Mouse (Mus musculus) yolk sac, embryonic 10.5 days (tissue): ENCODE results near the gene Wipf2.
"Not testable (repeated sequence)": the region's sequence is repeated elsewhere in the genome, so short reads cannot be mapped to it uniquely, and the experiment has no call there.

Source experiments
- DNase-seq: peaks from one replicate; pipeline ENCODE4 v3.0.0-alpha.2; 2017; ENCODE audit warnings: low spot score

The Wipf2 gene

GRCm38 (mm10) chr11:98909654-98910053 is 46.2 kb downstream of the Wipf2 start:
- DNase-seq = no peak

DNA sequence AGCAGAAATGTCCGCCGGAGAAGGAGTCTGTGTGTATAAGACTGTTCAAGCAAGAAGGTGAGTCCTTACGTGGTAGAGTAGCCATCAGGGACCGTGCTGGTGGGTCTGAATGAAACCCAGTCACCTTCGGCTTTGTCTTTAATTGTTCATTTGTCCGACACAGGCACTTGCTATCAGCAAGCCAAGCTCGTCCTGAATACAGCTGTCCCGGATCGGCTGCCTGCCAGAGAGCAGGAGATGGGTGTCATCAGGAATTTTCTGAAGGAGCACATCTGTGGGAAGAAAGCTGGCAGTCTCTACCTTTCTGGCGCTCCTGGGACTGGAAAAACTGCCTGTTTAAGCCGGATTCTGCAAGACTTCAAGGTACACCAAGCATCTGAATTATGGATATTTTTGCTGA is 47.0 kb downstream of the Wipf2 start:
- DNase-seq = no peak

GRCm38 (mm10) chr11:98911498-98911897 is 48.1 kb downstream of the Wipf2 start:
- no peak for DNase-seq

GRCm38 (mm10) chr11:98914196-98914595 is 50.8 kb downstream of the Wipf2 start:
- DNase-seq = no peak

- not testable (repeated sequence) for DNase-seq
Measured at GRCm38 (mm10) chr11:98916376-98916775, 52.9 kb downstream of the Wipf2 start.

- DNase-seq = no peak
Measured at GRCm38 (mm10) chr11:98917428-98918005, 54.1 kb downstream of the Wipf2 start.

DNA sequence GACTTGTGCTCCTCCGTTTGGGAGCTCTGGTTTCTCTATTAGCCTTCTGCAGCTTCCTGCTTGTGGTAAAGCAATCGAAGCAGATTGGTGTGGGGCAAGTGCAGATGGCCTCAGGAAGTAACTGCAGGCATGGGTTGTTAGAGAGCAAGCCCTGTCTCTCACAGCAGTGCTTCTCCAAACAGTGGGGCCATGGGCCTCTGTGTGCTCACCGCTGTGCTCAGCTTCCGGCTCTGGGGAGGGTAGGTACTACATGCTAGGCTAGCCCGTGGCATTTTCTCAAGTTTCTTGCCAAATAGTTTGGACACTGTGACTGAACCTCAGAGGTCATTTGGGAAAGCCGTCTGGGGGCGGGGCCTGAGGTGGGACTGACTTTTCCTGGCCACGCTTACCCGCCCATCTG is 54.8 kb downstream of the Wipf2 start:
- DNase-seq = no peak

GRCm38 (mm10) chr11:98919009-98919408 is 55.6 kb downstream of the Wipf2 start:
- DNase-seq = no peak

DNA sequence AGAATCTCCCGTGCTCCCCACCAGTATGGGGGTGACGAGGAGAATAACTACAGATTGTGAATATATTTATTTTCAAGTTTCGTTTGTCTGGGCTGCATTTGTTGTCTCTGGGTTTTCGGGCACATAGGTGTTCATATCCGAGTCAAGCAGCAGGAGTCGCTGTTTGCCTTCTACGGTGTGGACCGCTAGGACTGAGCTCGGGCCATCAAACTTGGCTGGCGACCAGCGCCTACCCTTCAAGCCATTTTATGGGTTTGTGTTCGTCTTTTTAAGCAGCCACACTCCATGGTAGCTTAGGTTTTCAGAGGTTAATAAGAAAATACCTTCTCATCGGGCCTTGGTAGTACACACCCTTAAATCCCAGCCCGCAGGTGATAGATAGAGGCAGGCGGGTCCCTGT is 58.4 kb downstream of the Wipf2 start:
- DNase-seq = not testable (repeated sequence)

- peak; percentile 45 for DNase-seq
Measured at GRCm38 (mm10) chr11:98922307-98922706, 58.9 kb downstream of the Wipf2 start.

DNA sequence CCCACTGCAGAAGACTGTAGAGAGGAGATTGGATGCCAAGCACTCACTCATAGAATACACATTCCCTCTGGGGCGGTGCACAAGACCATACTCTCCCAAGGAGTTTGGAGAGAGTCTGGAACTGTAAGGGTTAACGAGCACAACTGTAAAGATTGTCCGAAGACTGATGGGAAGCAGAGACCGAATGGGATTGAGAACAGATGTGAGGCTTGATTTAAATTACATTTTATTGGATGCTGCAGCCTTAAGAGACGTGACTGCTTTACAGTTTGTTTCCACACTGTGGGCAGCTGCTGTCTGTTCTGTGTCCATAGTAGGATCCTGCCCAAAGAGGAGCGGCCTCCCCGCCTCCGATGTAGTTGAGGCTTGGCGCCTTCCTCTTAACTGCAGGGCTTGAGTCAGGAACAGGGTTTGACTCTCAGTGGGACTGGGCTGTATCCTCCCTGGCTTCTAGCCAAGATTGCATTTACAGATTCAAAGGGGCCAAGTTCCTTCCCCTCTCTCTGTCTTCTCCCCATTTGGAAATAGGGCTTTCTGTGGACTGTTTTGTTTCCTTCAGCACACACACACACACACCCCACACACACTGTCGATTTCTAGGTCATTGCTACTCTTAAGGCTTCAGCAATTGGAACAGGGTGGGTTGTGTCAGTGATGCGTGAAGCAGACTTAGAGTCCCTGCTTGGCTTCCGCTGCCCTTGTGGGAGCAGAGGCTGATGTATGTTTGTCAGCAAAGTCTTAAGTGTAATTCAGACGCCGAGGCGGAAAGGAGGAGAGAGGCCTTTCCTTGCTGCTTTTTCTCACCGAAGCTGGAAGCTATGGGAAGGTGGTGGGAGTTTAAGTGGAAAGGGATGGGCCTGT is 59.6 kb downstream of the Wipf2 start:
- DNase-seq = peak; percentile 25

GRCm38 (mm10) chr11:98924633-98925175 is 61.3 kb downstream of the Wipf2 start:
- DNase-seq = peak; percentile 26

- no peak for DNase-seq
Measured at GRCm38 (mm10) chr11:98925265-98925721, 61.9 kb downstream of the Wipf2 start.

DNA sequence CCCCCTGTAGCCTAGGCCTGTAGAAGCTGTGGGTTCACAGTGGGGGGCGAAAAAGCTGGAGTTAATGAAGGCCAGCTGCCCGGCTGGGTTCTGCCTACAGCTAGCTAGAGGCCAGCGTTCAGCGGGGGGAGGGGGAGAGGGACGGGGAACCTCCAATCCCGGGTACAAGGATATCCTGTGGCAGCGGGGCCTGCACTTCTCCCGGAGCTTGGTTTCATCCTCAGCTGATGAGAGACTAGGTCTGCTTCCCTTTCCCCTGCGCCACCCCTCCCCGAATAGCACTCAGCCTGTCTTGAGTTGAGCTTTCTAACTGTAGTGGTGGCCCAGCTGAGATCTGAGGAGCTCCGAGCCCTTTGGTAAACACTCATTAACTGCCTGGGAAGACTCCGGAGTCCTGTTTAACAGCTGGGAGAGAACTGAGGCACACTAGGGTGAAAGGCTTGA is 62.5 kb downstream of the Wipf2 start:
- peak; percentile 73 for DNase-seq

- DNase-seq = no peak
Measured at GRCm38 (mm10) chr11:98926553-98926952, 63.1 kb downstream of the Wipf2 start.

DNA sequence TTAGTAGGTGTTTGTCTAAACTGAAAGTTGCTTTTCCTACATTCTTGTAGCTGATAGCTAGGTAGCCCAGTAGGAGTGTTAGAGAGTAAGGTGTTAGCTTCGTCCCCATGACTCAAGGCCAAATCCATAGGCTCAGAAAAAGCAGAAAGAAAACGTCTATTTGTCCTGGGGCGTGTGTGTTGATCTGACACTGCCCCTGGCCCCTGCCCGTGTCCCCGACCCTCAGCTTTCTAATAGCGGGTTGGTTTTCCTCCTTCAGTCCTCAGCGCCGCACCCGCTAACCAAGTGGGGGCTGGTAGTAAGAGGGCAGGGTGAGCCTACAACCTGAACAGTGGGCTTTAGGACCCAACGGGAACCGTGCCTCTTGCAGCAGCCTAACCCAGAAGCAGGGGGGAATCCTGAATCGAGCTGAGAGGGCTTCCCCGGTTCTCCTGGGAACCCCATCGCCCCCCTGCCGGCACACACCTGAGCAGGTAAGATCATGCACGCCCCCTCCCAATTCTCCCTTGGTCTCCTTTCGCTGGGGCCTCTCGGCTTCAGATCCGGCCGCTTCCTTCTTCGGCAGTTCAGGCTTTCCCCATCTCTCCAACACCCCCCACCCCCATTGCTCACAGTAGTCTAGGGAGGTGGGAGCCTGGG is 64.1 kb downstream of the Wipf2 start, which contains the start of gene Rara:
Gene Rara (plus strand): TSS at position 381 of the 639 bp plus-strand sequence.
- DNase-seq = no peak

DNA sequence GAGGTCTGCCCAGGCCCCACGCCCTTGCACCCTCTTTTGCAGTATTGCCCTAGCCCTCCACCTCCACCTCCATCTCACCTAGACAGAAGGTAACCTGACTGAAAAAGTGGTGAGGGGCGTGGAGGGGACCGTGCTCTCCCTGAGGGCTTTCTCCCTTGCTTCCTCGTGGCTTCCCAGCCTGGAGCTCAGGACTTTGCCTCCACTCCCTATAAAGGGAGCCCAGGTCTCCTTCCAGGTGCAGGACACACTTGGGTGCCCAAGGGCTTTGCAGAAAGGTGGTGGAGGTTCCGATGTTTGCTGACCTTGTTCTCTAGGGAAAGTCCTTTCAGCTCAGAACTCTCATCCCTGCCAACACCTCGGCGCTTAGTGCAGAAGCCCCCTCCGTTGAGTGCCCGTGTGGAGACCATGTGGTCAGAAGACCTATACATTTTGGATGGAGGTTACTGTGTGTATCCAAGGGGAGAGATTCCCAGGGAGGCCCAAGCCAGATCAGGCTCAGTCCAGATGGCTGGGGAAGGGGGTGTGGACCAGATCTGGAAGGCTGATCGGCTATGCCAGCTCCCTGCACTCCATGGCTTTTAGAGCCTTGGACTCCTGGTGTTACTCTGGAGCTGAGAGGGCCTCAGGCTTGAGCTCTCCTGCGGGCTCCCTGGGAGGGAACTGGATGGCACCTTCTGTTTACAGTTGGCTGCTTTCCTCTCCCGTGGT is 64.9 kb downstream of the Wipf2 start:
- DNase-seq = no peak

DNA sequence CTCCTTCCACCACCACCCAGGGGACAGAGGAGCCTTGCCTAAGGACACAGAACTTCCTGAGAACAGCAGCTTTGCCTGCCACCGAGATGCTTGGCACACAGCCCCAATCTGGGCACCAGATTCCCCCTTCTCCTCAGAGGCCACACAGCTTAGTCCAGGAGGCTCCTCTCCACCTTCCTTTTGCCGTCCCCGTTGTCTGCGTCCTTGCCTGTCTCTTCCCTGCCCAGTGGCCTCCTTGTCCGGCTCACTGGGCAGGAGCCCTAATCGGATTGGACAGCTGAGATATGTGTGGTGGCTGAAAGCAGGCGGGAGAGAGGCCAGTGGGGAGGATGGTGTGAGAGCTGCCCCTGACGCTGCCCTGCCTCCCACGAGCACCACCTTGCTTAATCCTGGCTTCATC is 66.1 kb downstream of the Wipf2 start:
- DNase-seq = no peak

- DNase-seq = no peak
Measured at GRCm38 (mm10) chr11:98930127-98930601, 66.7 kb downstream of the Wipf2 start.

- DNase-seq = no peak
Measured at GRCm38 (mm10) chr11:98930773-98931512, 67.5 kb downstream of the Wipf2 start.
